Comparison of ENCODE assay signal across 17 mouse cellular contexts in the genomic region with DNA sequence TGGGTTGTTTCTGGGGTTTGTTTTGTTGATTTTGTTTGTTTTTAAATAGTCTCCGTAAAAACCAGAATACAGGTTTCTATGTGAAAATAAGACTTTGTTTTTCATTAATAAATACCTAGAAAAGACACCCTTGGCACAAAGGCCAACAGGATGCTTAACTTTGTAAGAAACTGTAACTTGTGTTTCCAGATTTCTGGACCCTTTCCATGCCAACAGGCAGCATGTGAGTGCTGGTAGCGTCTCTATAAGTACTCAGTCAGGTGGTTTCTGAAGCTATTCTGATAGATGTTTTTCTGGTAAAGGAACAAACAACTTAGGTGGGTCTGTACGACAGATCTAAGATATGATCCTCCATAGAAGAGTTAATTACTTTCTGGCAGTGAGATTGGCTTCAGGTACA.
"Had no signal": no experiment of that assay in that cellular context is flagged by ENCODE, and none has a peak within 500 bp of the region (broad histone marks: within the 10 kb centered on the region; RNA-seq: fewer than 3 reads in every experiment).

No protein-coding gene starts in this region.

- H3K9ac ChIP-seq: lung, embryonic 15.5 days; midbrain, embryonic 12.5 days; midbrain, embryonic 15.5 days; neural tube, embryonic 12.5 days; stomach, embryonic 15.5 days had no signal

- H3K36me3 ChIP-seq: lung, embryonic 15.5 days; midbrain, embryonic 10.5 days; midbrain, embryonic 12.5 days; midbrain, embryonic 15.5 days; neural tube, embryonic 12.5 days; stomach, embryonic 15.5 days had no signal

- H3K27me3 ChIP-seq: lung, embryonic 15.5 days; midbrain, embryonic 12.5 days; midbrain, embryonic 15.5 days; neural tube, embryonic 12.5 days; stomach, embryonic 15.5 days had no signal

- H3K4me3 ChIP-seq: lung, embryonic 15.5 days; megakaryocyte, embryonic 14.5 days; midbrain, embryonic 10.5 days; midbrain, embryonic 12.5 days; midbrain, embryonic 15.5 days; neural tube, embryonic 12.5 days; stomach, embryonic 15.5 days had no signal

- H3K9me3 ChIP-seq: lung, embryonic 15.5 days; midbrain, embryonic 10.5 days; midbrain, embryonic 12.5 days; midbrain, embryonic 15.5 days; neural tube, embryonic 12.5 days; stomach, embryonic 15.5 days had no signal

- ATAC-seq: lung, postnatal 0 days; midbrain, embryonic 15.5 days had no signal

- DNase-seq: lung, adult 2 months; lung, postnatal 14 days; lung, postnatal 36 days; right cerebral cortex, postnatal 14 days; thymus, adult 2 months; thymus, postnatal 25 days; thymus, postnatal 4 days had no signal

- H3K27ac ChIP-seq: lung, embryonic 15.5 days; macrophage; midbrain, embryonic 10.5 days; midbrain, embryonic 12.5 days; midbrain, embryonic 15.5 days; neural tube, embryonic 12.5 days; stomach, embryonic 15.5 days; stomach, postnatal 0 days had no signal

- H3K4me1 ChIP-seq: lung, embryonic 15.5 days; midbrain, embryonic 10.5 days; midbrain, embryonic 15.5 days; neural tube, embryonic 12.5 days; stomach, embryonic 15.5 days had no signal

- H3K4me2 ChIP-seq: lung, embryonic 15.5 days; midbrain, embryonic 12.5 days; midbrain, embryonic 15.5 days; neural tube, embryonic 12.5 days; stomach, embryonic 15.5 days had no signal
